9 mouse cellular contexts compared by ENCODE assay signal in the genomic region with DNA sequence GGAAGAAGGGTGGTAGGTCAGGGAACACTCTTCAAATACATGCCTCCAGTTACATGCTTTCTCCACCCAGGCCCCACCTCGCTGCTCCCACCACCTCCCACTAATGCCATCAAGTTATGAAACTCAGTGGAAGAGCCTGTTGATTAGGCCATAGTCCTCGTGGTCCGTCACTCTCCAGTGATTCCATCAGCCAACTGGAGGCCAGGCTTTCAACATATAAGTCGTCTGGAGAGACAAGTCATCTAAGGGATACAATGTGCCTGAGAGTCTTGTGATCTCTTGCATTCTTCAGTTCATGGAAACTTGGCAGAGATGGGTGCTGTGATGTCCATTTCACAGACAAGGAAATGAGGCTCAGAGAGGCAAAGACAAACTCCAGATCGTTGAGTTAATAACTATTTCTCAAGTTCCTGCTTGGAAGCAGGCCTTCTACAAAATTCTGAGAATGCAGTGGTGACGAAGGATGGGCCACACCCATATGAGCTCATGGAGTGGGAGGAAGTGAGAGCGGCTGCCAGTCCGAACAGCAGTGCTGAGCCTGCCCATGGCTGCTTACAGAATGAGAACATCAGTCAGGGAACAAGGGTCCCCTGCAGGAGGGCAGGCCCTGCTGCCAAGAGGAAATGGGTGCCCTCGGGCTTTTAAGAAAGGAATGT. TPM values are rescaled to one million over a fixed set of nuclear protein-coding genes. Genes with fewer than 3 reads are reported as not detected.
DNase-seq lines count a peak whose midpoint lies in the region; ATAC-seq and TF ChIP-seq lines count a peak whose summit lies in the region.
"Had no signal": no experiment of that assay in that cellular context is flagged by ENCODE, and none has a peak within 500 bp of the region (broad histone marks: within the 10 kb centered on the region; RNA-seq: fewer than 3 reads in every experiment).

No protein-coding gene starts in this region.

- H3K27me3 ChIP-seq in heart, embryonic 16.5 days (ENCODE audit: control insufficient read depth, insufficient read depth, low read length), result no peaks in the 10 kb centered on the region
- H3K27me3 ChIP-seq in liver, postnatal 0 days (ENCODE audit: insufficient read depth, low read length), result no peaks in the 10 kb centered on the region
- no peaks in the 10 kb centered on the region for H3K27me3 ChIP-seq in spleen, adult 2 months (ENCODE audit: control insufficient read depth, insufficient read depth, low read length)
- H3K27me3 ChIP-seq in hindbrain, embryonic 13.5 days, result no peaks in the 10 kb centered on the region
- no peaks in the 10 kb centered on the region for H3K27me3 ChIP-seq in hindbrain, embryonic 16.5 days (replicated peaks; ENCODE audit: control insufficient read depth, insufficient read depth, low read length)

- peak overlapping the region; percentile 37; the same call in 1 of the 2 replicates for H3K27ac ChIP-seq in heart, embryonic 16.5 days (ENCODE audit: low read length)
- H3K27ac ChIP-seq in liver, postnatal 0 days (ENCODE audit: low read depth), result no peak overlapping the region
- no peak overlapping the region; the same call in 1 of the 2 replicates for H3K27ac ChIP-seq in spleen, adult 2 months (ENCODE audit: insufficient read depth, low read length)
- no peak overlapping the region for H3K27ac ChIP-seq in hindbrain, embryonic 13.5 days
- no peak overlapping the region for H3K27ac ChIP-seq in hindbrain, embryonic 16.5 days (ENCODE audit: low read depth, low read length)

- no peaks in the 10 kb centered on the region for H3K36me3 ChIP-seq in heart, embryonic 16.5 days (ENCODE audit: control insufficient read depth, insufficient read depth)
- peaks cover 4% of the 10 kb centered on the region; the same call in 1 of the 2 replicates for H3K36me3 ChIP-seq in liver, postnatal 0 days (replicated peaks; ENCODE audit: insufficient read depth, low read length)
- no peaks in the 10 kb centered on the region for H3K36me3 ChIP-seq in spleen, adult 2 months (ENCODE audit: control insufficient read depth, insufficient read depth, low read length)
- H3K36me3 ChIP-seq in hindbrain, embryonic 13.5 days, result peaks cover 22% of the 10 kb centered on the region
- peaks cover 11% of the 10 kb centered on the region for H3K36me3 ChIP-seq in hindbrain, embryonic 16.5 days (ENCODE audit: control insufficient read depth, insufficient read depth, low read length)

- no peak for TF ChIP-seq POLR2A in spleen, adult 2 months (IDR thresholded peaks at IDR 0.05; ENCODE audit: low read depth, low read length)

- H3K4me1 ChIP-seq in heart, embryonic 16.5 days (ENCODE audit: control insufficient read depth, insufficient read depth, low read length), result peaks cover 10% of the 10 kb centered on the region; the same call in 1 of the 2 replicates
- 0 out of 2 replicates have a peak, but pooled peaks cover 2% of the 10 kb centered on the region for H3K4me1 ChIP-seq in liver, postnatal 0 days (ENCODE audit: insufficient read depth)
- peaks cover 3% of the 10 kb centered on the region; the same call in 1 of the 2 replicates for H3K4me1 ChIP-seq in spleen, adult 2 months (ENCODE audit: control insufficient read depth, insufficient read depth, insufficient read length)
- no peaks in the 10 kb centered on the region for H3K4me1 ChIP-seq in hindbrain, embryonic 13.5 days (replicated peaks)
- H3K4me1 ChIP-seq in hindbrain, embryonic 16.5 days (ENCODE audit: control insufficient read depth, insufficient read depth, low read depth, low read length), result no peaks in the 10 kb centered on the region

- H3K9ac ChIP-seq in heart, embryonic 16.5 days (ENCODE audit: low read length), result no peak overlapping the region
- H3K9ac ChIP-seq in liver, postnatal 0 days (replicated peaks), result no peak overlapping the region
- H3K9ac ChIP-seq in hindbrain, embryonic 13.5 days, result no peak overlapping the region
- H3K9ac ChIP-seq in hindbrain, embryonic 16.5 days (ENCODE audit: low read depth, low read length), result no peak overlapping the region

- ATAC-seq in heart, embryonic 16.5 days (replicated peaks; ENCODE audit: extremely low read depth, insufficient read depth, low FRiP score), result peak; percentile 86
- peak; percentile 38 for ATAC-seq in liver, postnatal 0 days
- no peak for ATAC-seq in hindbrain, embryonic 13.5 days (ENCODE audit: low FRiP score)
- no peak for ATAC-seq in hindbrain, embryonic 16.5 days

- no peaks in the 10 kb centered on the region for H3K9me3 ChIP-seq in heart, embryonic 16.5 days (replicated peaks; ENCODE audit: control insufficient read depth, low read length)
- no peaks in the 10 kb centered on the region for H3K9me3 ChIP-seq in liver, postnatal 0 days (ENCODE audit: low read length)
- no peaks in the 10 kb centered on the region for H3K9me3 ChIP-seq in hindbrain, embryonic 13.5 days
- H3K9me3 ChIP-seq in hindbrain, embryonic 16.5 days (ENCODE audit: control insufficient read depth, low read length), result no peaks in the 10 kb centered on the region
- H3K9me3 ChIP-seq: megakaryocyte, embryonic 14.5 days had no signal

- WGBS in heart, embryonic 16.5 days, result 35% methylated on average over 9 of the region's 9 CpGs
- 35% methylated on average over 9 of the region's 9 CpGs for WGBS in liver, postnatal 0 days (ENCODE audit: insufficient replicate concordance)
- 39% methylated on average over 9 of the region's 9 CpGs for WGBS in spleen, adult 2 months
- WGBS in hindbrain, embryonic 13.5 days, result 82% methylated on average over 9 of the region's 9 CpGs
- 77% methylated on average over 9 of the region's 9 CpGs for WGBS in hindbrain, embryonic 16.5 days

- peak; percentile 68 for DNase-seq in right cerebral cortex, adult 18-20 months
- no peak for DNase-seq in right cerebral cortex, postnatal 4 days
- DNase-seq in brain, adult 2 months (ENCODE audit: low read depth, low spot score), result peak; percentile 78
- peak; percentile 52 for DNase-seq in liver, postnatal 0 days
- peak; percentile 14 to 19 for DNase-seq in spleen, adult 2 months (ENCODE audit: low read depth in 1 of 2, low spot score in 2 of 2)

- TF ChIP-seq CTCF in liver, postnatal 0 days (IDR thresholded peaks at IDR 0.05; ENCODE audit: low read depth), result no peak
- no peak for TF ChIP-seq CTCF in spleen, adult 2 months (IDR thresholded peaks at IDR 0.05; ENCODE audit: extremely low read depth, insufficient read depth, insufficient read length, insufficient replicate concordance)

- no peak overlapping the region for H3K4me3 ChIP-seq in heart, embryonic 16.5 days (ENCODE audit: low read length)
- no peak overlapping the region for H3K4me3 ChIP-seq in liver, postnatal 0 days (ENCODE audit: low read depth, low read length)
- H3K4me3 ChIP-seq in spleen, adult 2 months (ENCODE audit: extremely low read depth, insufficient read depth, insufficient read length), result no peak overlapping the region
- H3K4me3 ChIP-seq in hindbrain, embryonic 13.5 days, result no peak overlapping the region
- H3K4me3 ChIP-seq in hindbrain, embryonic 16.5 days (ENCODE audit: low read length), result no peak overlapping the region
- H3K4me3 ChIP-seq: megakaryocyte, embryonic 14.5 days had no signal

- no peak for TF ChIP-seq EP300 in liver, postnatal 0 days (IDR thresholded peaks at IDR 0.05; ENCODE audit: low read depth)

- no peak overlapping the region for H3K4me2 ChIP-seq in heart, embryonic 16.5 days (ENCODE audit: low read depth, low read length)
- H3K4me2 ChIP-seq in liver, postnatal 0 days (ENCODE audit: low read depth, low read length), result no peak overlapping the region
- H3K4me2 ChIP-seq in hindbrain, embryonic 13.5 days, result no peak overlapping the region
- no peak overlapping the region for H3K4me2 ChIP-seq in hindbrain, embryonic 16.5 days (ENCODE audit: low read length)

RNA-seq across cellular contexts. Expression of a gene that starts 40.6 kb away (rescaled TPM):
- polyA plus RNA-seq in heart, embryonic 16.5 days (2015; fragmentation: Nextera tagmentation; extraction: Ambion mirVana), result 14.7 and 15.8 TPM in 2 replicates
- 26.9 and 28.1 TPM in 2 replicates for polyA plus RNA-seq in liver, postnatal 0 days (2015; fragmentation: Nextera tagmentation; extraction: Ambion mirVana)
- polyA plus RNA-seq in spleen, adult 2 months (2012; rRNA removed), result 143 and 145 TPM in 2 replicates
- polyA plus RNA-seq in hindbrain, embryonic 13.5 days (2015; fragmentation: Nextera tagmentation; extraction: Ambion mirVana), result 20.8 and 23.1 TPM in 2 replicates
- polyA plus RNA-seq in hindbrain, embryonic 16.5 days (2015; fragmentation: Nextera tagmentation; extraction: Ambion mirVana), result 31.9 and 34.6 TPM in 2 replicates

Comparison
In these comparisons a context has a peak if more than half of its experiments do, and no peak if none do; other contexts are left out.
1. ATAC-seq: peak in heart, embryonic 16.5 days (single experiment) and liver, postnatal 0 days (single experiment); none in hindbrain, embryonic 13.5 days (single experiment) and hindbrain, embryonic 16.5 days (single experiment).